ENCODE assay signal across 1 mouse cellular context in genomic region chr9:37609558-37609957, GRCm38 (mm10).
TF ChIP-seq lines count a peak whose summit lies in the region.

No protein-coding gene starts in this region.

TF ChIP-seq in MEL, 35 proteins besides CTCF, POLR2A, EP300 and RAD21:
- no peak for TF ChIP-seq MAFK (IDR thresholded peaks at IDR 0.05; ENCODE audit: borderline replicate concordance, low read depth, low read length)
- TF ChIP-seq SIN3A (IDR thresholded peaks at IDR 0.05; ENCODE audit: low read length): 0 out of 2 replicates have a peak, but pooled peaks have one; percentile 24
- TF ChIP-seq KAT2A (conservative IDR thresholded peaks at IDR 0.05; ENCODE audit: low read depth, low read length): no peak
- no peak for TF ChIP-seq GABPA (IDR thresholded peaks at IDR 0.05; ENCODE audit: low read depth, low read length)
- TF ChIP-seq GATA1 (IDR thresholded peaks at IDR 0.05; ENCODE audit: low read depth, low read length): peak; percentile 54; the same call in 1 of the 2 replicates
- TF ChIP-seq BHLHE40 (IDR thresholded peaks at IDR 0.05; ENCODE audit: borderline replicate concordance, low read depth, low read length): peak; percentile 8; the same call in 1 of the 2 replicates
- 0 out of 2 replicates have a peak, but pooled peaks have one; percentile 47 for TF ChIP-seq MXI1 (IDR thresholded peaks at IDR 0.05; ENCODE audit: low read depth, low read length)
- peak; percentile 78 for TF ChIP-seq RCOR1 (IDR thresholded peaks at IDR 0.05; ENCODE audit: low read depth, low read length)
- TF ChIP-seq ETS1 (IDR thresholded peaks at IDR 0.05; ENCODE audit: low read depth, low read length): peak; percentile 75
